ENCODE assay signal across 21 mouse cellular contexts in the genomic region with DNA sequence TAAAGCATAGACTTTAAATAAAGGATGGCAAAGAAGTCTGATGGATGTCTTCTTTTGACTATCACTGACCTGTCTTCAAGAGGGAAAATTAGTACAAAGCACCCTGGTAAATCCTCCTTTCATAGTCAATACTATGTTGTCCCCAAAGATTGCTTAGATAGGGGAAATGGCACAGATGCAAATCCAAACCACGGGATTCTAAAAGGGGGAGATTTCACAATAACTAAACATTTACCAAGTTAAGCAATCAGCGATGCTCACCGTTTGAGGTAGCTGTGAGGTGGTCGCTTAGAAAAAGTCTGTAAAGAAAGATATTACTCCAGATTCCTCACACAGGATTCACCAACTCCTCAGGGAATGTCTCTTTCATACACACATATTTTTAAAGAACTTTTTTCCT.
"Had no signal": no experiment of that assay in that cellular context is flagged by ENCODE, and none has a peak within 500 bp of the region (broad histone marks: within the 10 kb centered on the region; RNA-seq: fewer than 3 reads in every experiment).

No protein-coding gene starts in this region.

- H3K36me3 ChIP-seq: intestine, embryonic 15.5 days; kidney, embryonic 15.5 days; limb, embryonic 13.5 days; lung, embryonic 15.5 days; neural tube, embryonic 12.5 days; neural tube, embryonic 15.5 days; stomach, embryonic 15.5 days had no signal

- H3K4me1 ChIP-seq: intestine, embryonic 15.5 days; kidney, embryonic 15.5 days; lung, embryonic 15.5 days; neural tube, embryonic 12.5 days; neural tube, embryonic 15.5 days; stomach, embryonic 15.5 days had no signal

- H3K9me3 ChIP-seq: intestine, embryonic 15.5 days; kidney, embryonic 15.5 days; limb, embryonic 13.5 days; lung, embryonic 15.5 days; neural tube, embryonic 12.5 days; neural tube, embryonic 15.5 days; stomach, embryonic 15.5 days had no signal

- H3K9ac ChIP-seq: intestine, embryonic 15.5 days; kidney, embryonic 15.5 days; limb, embryonic 13.5 days; lung, embryonic 15.5 days; neural tube, embryonic 12.5 days; neural tube, embryonic 15.5 days; stomach, embryonic 15.5 days had no signal

- DNase-seq: kidney, adult 11 months; kidney, adult 8-10 months; kidney, postnatal 10 days; kidney, postnatal 4 days; left cerebral cortex, postnatal 4 days; lung, adult 18-20 months; lung, postnatal 10 days; lung, postnatal 36 days; midbrain, embryonic 14.5 days; right cerebral cortex, adult 18-20 months; right cerebral cortex, postnatal 14 days; right cerebral cortex, postnatal 4 days; thymus, postnatal 25 days had no signal

- H3K4me2 ChIP-seq: intestine, embryonic 15.5 days; kidney, embryonic 15.5 days; limb, embryonic 13.5 days; lung, embryonic 15.5 days; midbrain, embryonic 11.5 days; neural tube, embryonic 12.5 days; neural tube, embryonic 15.5 days; stomach, embryonic 15.5 days had no signal

- ATAC-seq: intestine, embryonic 15.5 days had no signal

- H3K27ac ChIP-seq: intestine, embryonic 15.5 days; kidney, embryonic 15.5 days; limb, embryonic 13.5 days; lung, embryonic 15.5 days; neural tube, embryonic 12.5 days; neural tube, embryonic 15.5 days; stomach, embryonic 15.5 days had no signal

- H3K4me3 ChIP-seq: intestine, embryonic 15.5 days; kidney, embryonic 15.5 days; limb, embryonic 13.5 days; lung, embryonic 15.5 days; neural tube, embryonic 12.5 days; neural tube, embryonic 15.5 days; stomach, embryonic 15.5 days had no signal

- H3K27me3 ChIP-seq: intestine, embryonic 15.5 days; kidney, embryonic 15.5 days; limb, embryonic 13.5 days; lung, embryonic 15.5 days; neural tube, embryonic 12.5 days; neural tube, embryonic 15.5 days; stomach, embryonic 15.5 days had no signal
